Mouse (Mus musculus) ovary, postnatal 10 days (tissue): ENCODE results near the gene Gm10577.

Source experiments
- DNase-seq: peaks from one replicate; pipeline ENCODE4 v3.0.0; 2022; ENCODE audit warnings: low spot score

Gm10577 gene

DNA sequence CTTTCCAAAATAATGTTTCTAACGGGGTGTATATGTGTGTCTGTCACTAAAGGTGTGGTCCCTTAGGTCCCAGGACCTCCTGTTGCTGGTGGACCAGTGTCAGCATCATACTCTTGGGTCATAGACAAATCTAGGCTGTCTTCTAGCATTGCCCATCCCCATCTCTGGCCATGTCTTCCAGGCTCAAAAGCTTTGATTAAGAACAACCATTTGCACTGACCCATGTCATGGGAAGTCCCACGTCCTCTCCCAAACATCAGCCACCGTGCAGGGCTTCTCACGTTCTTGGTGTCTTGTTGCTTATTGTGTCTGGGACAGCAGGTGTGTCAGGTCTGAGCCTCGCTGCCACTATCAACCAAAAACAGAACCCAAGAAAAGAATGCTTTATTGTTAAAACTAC, 24.9 kb downstream of the Gm10577 start:
- no peak for DNase-seq

DNA sequence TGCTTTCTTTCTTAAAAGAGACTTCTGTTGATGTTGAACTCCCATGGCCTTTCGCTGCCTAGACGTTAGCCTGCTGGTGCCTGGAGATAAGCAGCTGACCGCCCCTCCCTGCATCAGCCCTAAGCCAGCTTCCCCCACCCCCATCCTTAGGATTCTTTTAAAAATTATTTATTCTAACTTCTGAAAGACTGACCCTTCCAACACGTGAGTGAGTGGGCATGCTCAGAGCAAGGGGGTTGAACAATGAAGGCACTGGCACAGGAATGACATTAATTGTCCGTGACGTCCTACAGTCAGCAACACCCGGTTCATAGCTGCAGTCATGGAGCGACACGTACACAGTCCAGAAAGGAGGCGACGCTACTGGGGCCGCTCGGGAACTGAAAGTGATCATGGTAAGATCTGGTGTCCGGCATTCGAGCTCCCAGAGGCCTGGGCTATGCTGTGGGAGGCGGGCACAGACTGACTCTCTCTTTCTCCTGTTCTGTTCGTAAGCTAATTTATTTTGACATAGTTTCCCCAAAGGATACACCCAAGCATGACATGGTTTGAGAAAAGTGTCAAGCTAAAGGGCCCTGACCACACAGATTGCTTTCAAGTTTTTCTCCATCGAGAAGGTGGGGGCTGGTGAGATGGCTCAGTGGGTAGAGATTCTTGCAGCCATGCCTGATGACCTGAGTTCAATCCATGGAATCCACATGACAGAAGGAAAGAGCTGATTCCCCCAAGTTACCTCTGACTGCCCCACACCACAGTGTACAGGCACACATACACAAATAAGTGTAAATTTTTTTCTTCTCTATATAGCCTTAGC, 25.8 kb downstream of the Gm10577 start:
- DNase-seq: no peak

DNA sequence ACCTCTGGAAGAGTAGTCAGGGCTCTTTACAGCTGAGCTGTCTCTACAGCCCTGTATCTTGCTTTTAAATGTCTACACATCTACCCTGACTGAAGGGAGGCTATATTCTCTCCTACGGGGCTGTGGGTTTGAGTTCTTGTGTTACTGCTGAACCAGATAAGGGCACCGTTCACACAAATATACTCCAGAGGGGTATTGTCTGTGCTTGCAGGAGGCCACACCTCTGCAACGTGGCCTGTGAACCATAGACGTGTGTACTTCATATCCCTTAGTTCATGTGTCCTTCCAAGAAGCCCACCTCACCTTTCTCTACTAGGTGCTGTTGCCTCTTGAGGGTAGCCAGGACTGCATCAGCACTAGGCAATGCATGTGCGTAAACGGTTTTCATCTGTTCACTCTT, 28.4 kb downstream of the Gm10577 start:
- DNase-seq: no peak

DNA sequence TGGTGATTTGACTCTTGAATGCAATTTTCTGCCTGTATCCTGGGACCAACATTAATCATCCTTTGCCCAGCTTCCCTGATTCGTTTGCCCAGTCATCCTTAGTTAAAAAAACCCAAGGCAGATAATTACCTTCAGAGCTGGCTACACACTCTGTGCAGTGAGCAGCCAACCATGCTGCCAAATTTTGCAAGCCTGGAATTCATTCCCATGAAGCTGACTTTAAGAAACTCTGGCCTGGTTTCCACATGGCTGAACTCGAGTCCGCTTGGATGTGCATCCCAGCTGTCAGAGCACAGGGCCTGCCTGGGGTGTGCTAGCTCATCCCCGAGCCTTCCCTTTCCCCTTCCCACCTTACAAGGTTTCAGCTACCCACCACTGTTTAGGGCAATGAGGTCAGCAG, 29.5 kb downstream of the Gm10577 start:
- DNase-seq: no peak

- no peak for DNase-seq
These were observed 32.2 kb downstream of the Gm10577 start for GRCm38 (mm10) chr4:100988231-100988799.

- DNase-seq: no peak
These were observed 33.3 kb downstream of the Gm10577 start for GRCm38 (mm10) chr4:100987187-100987586.

DNA sequence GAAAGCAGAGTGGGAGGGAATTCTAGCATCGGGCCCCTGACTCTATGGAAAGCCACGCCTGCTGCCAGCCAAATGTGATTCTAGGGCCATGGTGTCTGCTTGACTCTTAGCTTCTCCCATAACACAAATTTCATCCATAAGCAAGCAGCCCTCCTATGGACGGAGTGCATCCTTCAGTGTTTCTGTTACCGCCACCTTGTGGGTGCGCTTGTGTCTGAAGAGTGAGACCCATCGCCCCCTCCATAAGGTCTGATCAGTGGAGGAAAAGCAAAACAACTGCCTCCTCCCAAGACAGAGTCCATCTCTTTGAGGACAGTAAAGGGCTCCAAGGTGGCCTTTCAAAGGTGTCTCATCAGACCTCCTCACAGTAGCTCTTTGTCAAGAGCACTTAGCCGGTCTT, 43.0 kb downstream of the Gm10577 start:
- no peak for DNase-seq

DNA sequence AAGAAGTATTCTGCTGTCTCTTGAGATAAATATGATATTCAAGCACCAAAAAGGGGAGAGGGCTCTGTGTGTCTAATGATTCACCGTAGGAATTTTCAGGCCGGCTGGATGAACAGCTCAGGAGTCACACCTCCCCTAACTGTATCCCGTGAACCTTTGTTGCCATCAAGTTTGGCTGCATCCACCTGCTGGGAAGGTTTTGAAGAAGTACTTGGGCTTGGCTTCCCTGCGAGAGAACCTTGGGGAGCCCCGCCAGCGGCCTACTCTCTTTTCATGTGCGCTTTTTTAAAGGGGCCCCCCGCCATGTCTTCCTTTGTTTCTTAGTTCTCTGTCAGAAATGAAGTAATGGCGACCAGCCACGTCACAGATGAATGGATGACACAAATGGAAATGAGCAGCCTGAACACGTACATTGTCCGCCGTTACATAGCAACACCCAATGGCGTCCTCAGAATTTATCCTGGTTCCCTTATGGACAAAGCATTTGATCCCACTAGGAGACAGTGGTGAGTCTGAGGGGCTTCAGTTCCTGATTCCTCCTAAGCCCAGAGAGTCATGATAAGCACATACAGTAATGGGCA, 46.0 kb downstream of the Gm10577 start:
- DNase-seq: no peak

GRCm38 (mm10) chr4:100973641-100974454, 46.6 kb downstream of the Gm10577 start:
- no peak for DNase-seq
